Mouse (Mus musculus) small intestine, adult 2 months (tissue): ENCODE results near the gene Fxyd5.

Experiments used
- CTCF ChIP-seq: fragments of 200-500 bp; IDR thresholded peaks from 2 replicates; pipeline ENCODE4 v1.5.1; 2012; ENCODE audit warnings: low read depth, mild to moderate bottlenecking, control low read depth, inconsistent platforms, low read length, moderate library complexity, mixed read lengths; ENCODE audit not compliant: insufficient replicate concordance, insufficient read length; ENCODE audit errors: extremely low read depth
- POLR2A ChIP-seq: fragments of 200-500 bp; IDR thresholded peaks from 2 replicates; pipeline ENCODE4 v1.6.1; 2012; ENCODE audit warnings: low read depth, mild to moderate bottlenecking, control low read depth, inconsistent platforms, low read length, moderate library complexity

DNA sequence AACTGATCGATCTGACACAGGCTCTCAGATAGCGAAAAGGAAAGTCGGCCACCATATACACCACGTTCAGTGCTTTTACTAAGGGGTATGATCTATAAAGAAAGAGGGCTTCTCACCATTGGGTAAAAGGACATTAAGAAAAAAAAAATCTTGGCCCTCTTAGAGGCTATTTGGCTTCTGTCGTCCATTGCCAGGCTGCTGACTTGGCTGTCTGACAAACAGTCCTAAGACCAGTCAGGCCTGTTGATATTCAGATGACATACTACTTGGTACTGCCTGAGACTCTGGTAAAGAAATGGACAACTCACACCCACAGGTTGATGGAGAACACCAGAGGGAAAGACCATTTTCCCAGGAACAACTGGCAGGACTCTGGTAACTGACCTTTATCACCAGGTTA lies 29.3 kb downstream of the Fxyd5 start:
- TF ChIP-seq CTCF: no peak
- TF ChIP-seq POLR2A: no peak
